Mouse (Mus musculus): Measurements from ENCODE around the gene Gpr137. TPM values are rescaled to one million over a fixed set of nuclear protein-coding genes. Genes with fewer than 3 reads are reported as not detected.

The Gpr137 gene
- polyA plus RNA-seq (2012; rRNA removed) = 5.3 and 5.7 TPM in 2 replicates

DNA sequence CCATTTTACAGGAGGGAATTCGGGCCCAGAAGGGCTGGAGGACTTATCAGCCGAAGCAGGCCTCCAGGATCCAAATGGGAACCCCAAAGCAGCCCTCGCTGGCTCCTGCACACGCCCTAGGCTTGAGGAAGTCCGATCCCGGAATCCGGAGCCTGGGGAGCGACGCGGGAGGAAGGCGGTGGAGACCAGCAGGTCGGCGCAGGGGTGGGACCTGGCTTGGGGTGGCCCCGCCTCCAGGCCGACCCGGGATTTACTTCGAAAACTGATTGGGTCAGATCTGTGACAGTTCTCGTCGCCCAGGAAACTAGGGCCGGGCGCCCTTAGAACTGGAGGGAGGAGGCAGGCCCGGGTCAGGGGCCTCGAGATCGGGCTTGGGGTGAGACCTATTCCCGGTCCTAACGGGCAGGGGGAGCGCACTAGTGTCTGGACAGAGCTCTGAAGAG is at the start of gene Gpr137:
Gpr137 (minus strand) TSS at position 232 of the 443 bp plus-strand sequence.

GRCm38 (mm10) chr19:6987061-6987903 is 45.0 kb upstream of the Gpr137 start, which contains the start of gene Vegfb:
TSS of gene Vegfb (minus strand) at chr19:6987651.

DNA sequence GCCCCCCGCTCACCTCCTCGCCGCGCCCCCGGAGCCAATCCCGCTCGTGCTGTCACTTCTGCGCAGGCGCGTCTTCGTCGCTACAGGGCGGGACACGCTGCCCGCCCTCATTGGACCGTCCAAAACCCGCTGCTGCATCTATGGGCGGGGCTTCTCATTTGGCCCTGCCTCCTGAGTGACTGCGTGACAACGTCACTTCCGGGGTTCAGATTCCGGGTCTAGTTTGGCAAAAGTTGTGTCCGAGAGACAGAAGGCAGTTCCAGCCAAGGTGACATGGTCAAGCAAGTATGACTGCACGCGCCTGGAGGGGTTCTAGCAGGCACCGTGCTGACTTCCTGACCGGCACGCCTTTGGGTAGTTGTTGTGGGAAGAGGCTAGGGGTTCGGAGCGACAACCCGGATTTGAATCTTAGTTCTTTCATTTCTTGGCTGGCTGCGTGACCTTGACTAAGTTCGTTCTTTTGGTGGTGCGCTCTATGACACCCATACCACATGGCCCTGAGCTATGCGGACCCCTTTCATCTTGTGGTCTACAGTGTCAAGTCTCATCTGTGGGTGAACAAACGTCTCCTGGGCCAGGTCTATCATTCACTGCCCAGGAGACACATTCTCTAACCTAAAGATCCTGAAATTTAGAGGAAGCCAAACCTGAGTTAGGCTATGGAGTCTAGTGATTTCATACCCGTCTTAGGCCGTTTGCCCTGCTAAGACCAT is 38.3 kb upstream of the Gpr137 start, which contains the start of gene Fkbp2:
Fkbp2 (minus strand) TSS at position 121 of the 713 bp plus-strand sequence.

DNA sequence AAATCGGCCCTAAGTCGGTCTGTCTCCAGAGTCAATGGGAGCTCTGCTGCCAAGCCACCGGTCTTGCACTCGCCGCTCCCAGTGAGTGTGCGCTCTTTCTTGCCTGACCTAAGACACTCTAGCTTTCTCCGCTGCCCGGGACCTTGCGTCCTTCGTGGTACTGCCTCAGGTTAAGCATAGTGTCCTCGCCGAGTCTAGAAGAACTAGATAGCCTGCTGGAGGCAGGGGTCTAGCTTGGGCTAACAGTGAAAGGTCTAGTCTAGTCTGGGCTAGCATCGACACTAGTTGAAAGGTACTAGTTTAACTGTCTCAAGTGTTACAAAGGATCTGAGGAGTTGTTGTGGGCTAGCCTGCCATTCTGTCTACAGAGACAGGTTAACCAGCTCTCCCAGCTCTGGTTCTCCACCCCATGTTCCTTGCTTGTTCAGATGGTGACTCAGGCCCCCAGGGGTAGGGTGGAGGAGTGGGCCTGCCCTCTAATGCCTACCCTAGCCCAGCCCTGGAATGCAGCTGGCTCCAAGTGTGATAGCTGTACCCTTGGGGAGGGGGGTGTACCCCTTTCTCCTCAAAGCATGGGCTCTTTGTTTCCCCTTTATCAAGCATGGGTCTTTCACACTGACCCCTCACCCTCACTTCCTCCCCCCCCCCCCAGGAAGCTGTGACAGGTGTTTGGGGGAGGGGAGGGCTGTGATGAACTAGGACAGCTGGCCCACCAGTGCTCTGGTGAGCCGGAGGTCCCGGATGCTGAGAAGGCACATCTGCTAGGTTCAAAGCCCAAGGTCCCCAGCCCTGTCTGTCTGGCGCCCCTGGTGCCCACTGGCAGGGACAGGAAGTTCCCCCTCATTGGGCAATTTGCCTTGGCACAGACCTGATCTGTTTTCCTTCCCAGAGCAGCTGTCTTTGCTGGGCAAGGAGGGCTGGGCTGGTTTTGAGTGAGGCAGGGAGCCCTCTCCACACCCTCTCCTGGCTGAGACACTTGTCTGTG is 33.5 kb upstream of the Gpr137 start, which contains the start of gene Plcb3:
Plcb3 (minus strand) TSS at position 934 of the 985 bp plus-strand sequence.

DNA sequence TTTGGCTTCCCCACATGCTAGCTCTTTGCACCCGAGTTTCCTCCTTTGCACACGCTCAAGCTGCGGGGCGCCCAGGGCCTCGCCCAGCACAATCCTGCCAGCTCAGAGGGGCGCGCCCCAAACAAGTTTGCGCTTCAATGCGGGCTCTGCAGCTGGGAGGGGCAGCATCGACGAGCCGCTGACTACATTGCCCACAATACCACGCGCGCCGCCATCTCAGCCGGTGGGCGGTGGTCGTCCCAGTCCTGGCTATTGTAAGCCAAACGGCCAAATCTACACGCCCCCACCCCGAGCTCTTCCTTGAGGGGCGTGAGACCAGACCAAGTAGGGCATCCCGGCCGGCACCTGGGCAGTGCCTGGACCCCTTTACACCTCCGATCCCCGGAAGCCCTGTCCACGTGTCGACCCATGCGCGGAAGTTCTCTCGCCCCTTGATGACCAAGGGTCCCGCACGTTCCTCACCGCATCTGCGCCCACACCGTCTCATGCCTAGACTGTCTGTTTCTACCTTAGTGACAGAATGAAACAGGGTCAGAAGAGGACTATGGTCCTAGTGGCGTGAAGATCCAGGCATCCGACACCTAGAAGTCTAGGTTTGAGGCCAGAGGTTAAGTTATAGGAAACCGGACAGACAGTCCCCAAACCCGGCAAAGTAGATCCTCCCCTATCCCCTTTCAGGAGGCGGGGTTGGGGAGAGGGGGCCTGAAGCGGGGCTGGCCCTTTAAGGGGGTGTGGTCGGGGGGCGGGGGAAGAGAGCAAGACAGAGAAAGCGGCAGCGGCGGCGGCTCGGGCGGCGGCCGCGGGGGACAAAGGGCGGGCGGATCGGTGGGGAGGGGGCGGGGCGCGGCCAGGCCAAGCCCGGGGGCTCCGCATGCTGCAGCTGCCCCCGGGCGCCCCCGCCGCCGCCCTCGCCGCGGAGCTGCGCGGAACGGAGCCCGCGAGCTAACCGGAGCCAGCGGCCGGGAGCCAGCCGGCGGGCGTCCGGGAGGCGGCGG is 32.2 kb upstream of the Gpr137 start, which contains the start of gene Ppp1r14b:
Ppp1r14b (plus strand) TSS at position 758 of the 995 bp plus-strand sequence.

GRCm38 (mm10) chr19:6941372-6942248 is 670 bp downstream of the Gpr137 start, which contains the start of gene Bad:
TSS of gene Bad (plus strand) at chr19:6941861.

DNA sequence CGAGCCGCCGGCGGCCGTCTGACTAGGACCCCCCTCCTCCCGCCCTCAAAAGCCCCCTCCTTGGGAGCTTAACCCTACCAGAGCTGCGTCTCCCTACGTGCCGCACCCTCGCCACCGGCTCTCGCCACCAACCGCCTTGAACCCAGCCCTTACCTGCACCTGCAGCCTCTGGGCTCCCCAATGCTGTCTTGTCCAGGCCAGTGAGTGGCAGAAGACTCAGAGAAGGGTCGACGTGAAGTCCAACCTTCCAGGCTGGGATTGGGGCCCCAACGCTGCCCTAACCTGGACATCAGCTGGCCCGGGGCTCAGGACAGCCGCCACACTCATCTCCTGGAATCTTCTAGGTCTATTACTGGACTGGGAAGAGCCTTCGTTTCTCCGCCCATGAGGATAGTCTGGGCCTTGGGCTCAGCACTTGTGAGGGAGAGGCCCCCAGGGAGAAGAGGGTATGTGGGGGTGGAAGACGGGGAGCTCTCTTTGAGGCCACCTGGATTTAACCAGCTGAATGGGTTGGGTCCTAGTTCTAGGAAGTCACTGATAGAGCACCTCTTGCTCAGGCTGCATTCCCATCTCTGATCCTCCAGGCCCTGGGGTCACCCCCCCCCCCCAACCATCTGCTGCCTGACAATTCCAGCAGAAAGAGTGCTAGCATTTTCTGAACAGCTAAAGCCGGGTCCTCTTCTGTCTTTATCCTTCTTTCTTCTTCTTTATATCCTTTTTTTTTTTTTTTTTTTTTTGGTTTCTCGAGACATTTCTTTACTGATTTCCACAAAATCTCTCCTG is 7.9 kb downstream of the Gpr137 start, which contains the start of gene Kcnk4:
Kcnk4 (minus strand) TSS at position 321 of the 783 bp plus-strand sequence.

DNA sequence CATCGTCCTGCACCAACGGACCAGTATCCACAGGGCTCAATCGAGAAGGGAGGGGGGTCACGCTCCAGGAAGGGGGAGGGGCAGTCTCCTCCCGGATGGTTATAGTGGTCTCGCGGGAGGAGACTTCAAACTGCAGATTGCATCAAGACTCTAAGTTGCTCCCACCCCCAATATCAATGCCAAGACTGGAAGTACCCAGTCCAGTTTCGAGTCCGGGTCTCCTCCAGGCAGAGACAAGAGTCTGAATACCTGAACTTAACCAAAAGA is 17.0 kb downstream of the Gpr137 start, which contains the start of gene Catsperz:
Catsperz (minus strand) TSS at position 74 of the 267 bp plus-strand sequence.

DNA sequence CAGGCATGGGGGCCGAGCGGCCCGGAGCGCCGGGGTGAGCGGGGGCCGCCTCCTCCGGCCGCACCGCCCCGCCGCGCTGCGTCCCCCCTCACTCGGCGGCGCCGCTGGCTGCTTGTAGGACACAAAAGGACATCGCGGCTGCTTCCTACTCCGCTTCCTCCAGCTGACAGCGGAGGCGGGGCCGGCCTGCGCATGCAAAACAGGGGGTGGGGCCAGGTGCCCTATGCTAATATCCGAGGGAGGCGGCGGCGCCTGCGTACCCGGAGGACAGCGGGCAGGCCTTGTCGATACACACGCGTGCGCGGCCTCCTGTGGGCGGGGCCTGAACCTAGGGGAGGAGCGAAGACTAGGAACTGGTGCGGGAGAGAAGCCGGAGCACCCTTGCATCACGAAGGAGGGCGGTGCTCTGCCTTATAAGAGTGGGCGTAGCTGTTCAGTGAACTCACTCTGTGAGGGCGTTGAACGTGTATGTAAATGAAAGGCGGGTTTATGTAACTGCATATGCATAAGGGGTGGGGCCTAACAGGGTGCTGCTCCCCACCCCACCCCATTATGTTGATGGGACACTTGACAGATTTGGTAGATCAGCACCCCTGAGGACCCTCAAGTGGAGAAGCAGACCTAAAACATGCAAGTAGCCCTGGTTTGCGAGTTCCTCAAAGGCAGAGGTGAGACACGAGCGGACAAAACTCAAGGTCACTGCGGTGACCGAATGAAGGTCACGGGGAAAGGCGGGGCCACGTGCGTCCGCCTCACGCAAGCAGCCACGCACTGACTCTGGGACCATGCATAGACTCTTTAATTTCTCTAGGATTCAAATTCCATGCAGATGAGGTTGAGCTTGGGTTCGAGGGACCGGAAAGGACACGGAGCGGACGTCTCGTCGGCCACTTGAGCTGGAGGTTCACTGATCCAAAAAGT is 20.4 kb downstream of the Gpr137 start, which contains the start of gene Esrra:
Esrra (minus strand) TSS at position 167 of the 921 bp plus-strand sequence.

GRCm38 (mm10) chr19:6909507-6910289 is 32.6 kb downstream of the Gpr137 start, which contains the start of the genes Trmt112 and Prdx5:
TSS of gene Trmt112 (plus strand) at chr19:6909698.
TSS of gene Prdx5 (minus strand) at chr19:6910106.

Other genes starting within 250 kb of the Gpr137 start
- 3.1 and 3.2 TPM in 2 replicates for gene Rps6ka4, start 101.8 kb downstream of the Gpr137 start, polyA plus RNA-seq (2012; rRNA removed)
- 1.9 and 3.2 TPM in 2 replicates for gene Ccdc88b, start 84.3 kb downstream of the Gpr137 start, polyA plus RNA-seq (2012; rRNA removed)
- 65.8 and 73.0 TPM in 2 replicates for gene Trmt112, start 32.8 kb downstream of the Gpr137 start, polyA plus RNA-seq (2012; rRNA removed)
- 60.2 and 66.5 TPM in 2 replicates for gene Prdx5, start 32.4 kb downstream of the Gpr137 start, polyA plus RNA-seq (2012; rRNA removed)
- 5.8 and 6.3 TPM in 2 replicates for gene Esrra, start 20.7 kb downstream of the Gpr137 start, polyA plus RNA-seq (2012; rRNA removed)
- 0.17 and 0.29 TPM in 2 replicates for gene Catsperz, start 17.1 kb downstream of the Gpr137 start, polyA plus RNA-seq (2012; rRNA removed)
- gene Kcnk4, start 8.0 kb downstream of the Gpr137 start, polyA plus RNA-seq (2012; rRNA removed) = 0.02 TPM in 1 of 2 replicates, not detected in the other
- gene Bad, start 619 bp downstream of the Gpr137 start, polyA plus RNA-seq (2012; rRNA removed) = 22.4 and 24.1 TPM in 2 replicates
- 68.9 and 77.1 TPM in 2 replicates for gene Ppp1r14b, start 32.5 kb upstream of the Gpr137 start, polyA plus RNA-seq (2012; rRNA removed)
- 7.1 and 7.7 TPM in 2 replicates for gene Plcb3, start 34.0 kb upstream of the Gpr137 start, polyA plus RNA-seq (2012; rRNA removed)
- gene Fkbp2, start 38.0 kb upstream of the Gpr137 start, polyA plus RNA-seq (2012; rRNA removed) = 52.6 and 54.0 TPM in 2 replicates
- 5.9 and 8.0 TPM in 2 replicates for gene Vegfb, start 45.2 kb upstream of the Gpr137 start, polyA plus RNA-seq (2012; rRNA removed)
- gene Dnajc4, start 50.1 kb upstream of the Gpr137 start, polyA plus RNA-seq (2012; rRNA removed) = 7.8 and 8.6 TPM in 2 replicates
- 5.8 and 6.5 TPM in 2 replicates for gene Nudt22, start 53.6 kb upstream of the Gpr137 start, polyA plus RNA-seq (2012; rRNA removed)
- 1.7 and 1.9 TPM in 2 replicates for gene Trpt1, start 53.7 kb upstream of the Gpr137 start, polyA plus RNA-seq (2012; rRNA removed)
- 51.7 and 61.6 TPM in 2 replicates for gene Fermt3, start 77.0 kb upstream of the Gpr137 start, polyA plus RNA-seq (2012; rRNA removed)
- gene Stip1, start 97.5 kb upstream of the Gpr137 start, polyA plus RNA-seq (2012; rRNA removed) = 90.9 and 96.6 TPM in 2 replicates
- 3.9 and 4.1 TPM in 2 replicates for gene Macrod1, start 114.3 kb upstream of the Gpr137 start, polyA plus RNA-seq (2012; rRNA removed)
- 0.01 and 0.03 TPM in 2 replicates for gene Flrt1, start 163.2 kb upstream of the Gpr137 start, polyA plus RNA-seq (2012; rRNA removed)